ENCODE assay signal across 8 mouse cellular contexts in genomic region chr4:41313722-41314121, GRCm38 (mm10). TPM values are rescaled to one million over a fixed set of nuclear protein-coding genes. Genes with fewer than 3 reads are reported as not detected.
DNase-seq lines count a peak whose midpoint lies in the region; ATAC-seq and TF ChIP-seq lines count a peak whose summit lies in the region.

No protein-coding gene starts in this region.

- H3K27ac ChIP-seq in heart, embryonic 15.5 days, result peak overlapping the region; percentile 98
- no peak overlapping the region for H3K27ac ChIP-seq in forebrain, embryonic 12.5 days
- peak overlapping the region; percentile 97 for H3K27ac ChIP-seq in limb, embryonic 14.5 days (replicated peaks; ENCODE audit: low read depth, low read length)
- peak overlapping the region; percentile 98 for H3K27ac ChIP-seq in stomach, embryonic 15.5 days

- ATAC-seq in heart, embryonic 15.5 days (replicated peaks; ENCODE audit: insufficient number of reproducible peaks, insufficient read depth, low FRiP score, low read depth), result no peak
- no peak for ATAC-seq in G1E (ENCODE audit: extremely low read depth, insufficient number of reproducible peaks, low FRiP score, poor library complexity, severe bottlenecking)
- ATAC-seq in forebrain, embryonic 12.5 days (ENCODE audit: low FRiP score), result 0 out of 2 replicates have a peak, but pooled peaks have one; percentile 5
- no peak for ATAC-seq in limb, embryonic 14.5 days (ENCODE audit: low FRiP score, low read depth)
- no peak for ATAC-seq in stomach, embryonic 15.5 days (ENCODE audit: insufficient read depth, low FRiP score, low read depth)

- TF ChIP-seq CTCF in G1E (IDR thresholded peaks at IDR 0.05; ENCODE audit: low read depth, low read length), result no peak

- H3K27me3 ChIP-seq in heart, embryonic 15.5 days, result no peaks in the 10 kb centered on the region
- H3K27me3 ChIP-seq in G1E (ENCODE audit: insufficient read depth, low read length), result no peaks in the 10 kb centered on the region
- H3K27me3 ChIP-seq in forebrain, embryonic 12.5 days, result no peaks in the 10 kb centered on the region
- H3K27me3 ChIP-seq in limb, embryonic 14.5 days (ENCODE audit: control insufficient read depth, insufficient read depth, low read length), result no peaks in the 10 kb centered on the region
- no peaks in the 10 kb centered on the region for H3K27me3 ChIP-seq in stomach, embryonic 15.5 days (replicated peaks)

- peak overlapping the region; percentile 94 for H3K9ac ChIP-seq in heart, embryonic 15.5 days
- peak overlapping the region; percentile 97 for H3K9ac ChIP-seq in forebrain, embryonic 12.5 days
- peak overlapping the region; percentile 96 for H3K9ac ChIP-seq in limb, embryonic 14.5 days (ENCODE audit: low read depth, low read length, severe bottlenecking)
- H3K9ac ChIP-seq in stomach, embryonic 15.5 days, result peak overlapping the region; percentile 98

- peaks cover 21% of the 10 kb centered on the region for H3K4me1 ChIP-seq in heart, embryonic 15.5 days (replicated peaks)
- H3K4me1 ChIP-seq in G1E (ENCODE audit: insufficient read depth, low read depth, low read length), result peaks cover 40% of the 10 kb centered on the region
- peaks cover 21% of the 10 kb centered on the region for H3K4me1 ChIP-seq in forebrain, embryonic 12.5 days
- peaks cover 13% of the 10 kb centered on the region for H3K4me1 ChIP-seq in limb, embryonic 14.5 days (ENCODE audit: control insufficient read depth, insufficient read depth, low read length)
- peaks cover 16% of the 10 kb centered on the region for H3K4me1 ChIP-seq in stomach, embryonic 15.5 days

- peaks cover 38% of the 10 kb centered on the region for H3K36me3 ChIP-seq in heart, embryonic 15.5 days
- H3K36me3 ChIP-seq in G1E (replicated peaks), result peaks cover 51% of the 10 kb centered on the region
- H3K36me3 ChIP-seq in forebrain, embryonic 12.5 days (replicated peaks), result peaks cover 26% of the 10 kb centered on the region
- peaks cover 39% of the 10 kb centered on the region for H3K36me3 ChIP-seq in limb, embryonic 14.5 days (ENCODE audit: control insufficient read depth, insufficient read depth, low read length)
- H3K36me3 ChIP-seq in stomach, embryonic 15.5 days, result peaks cover 8% of the 10 kb centered on the region; the same call in 1 of the 2 replicates

- H3K9me3 ChIP-seq in heart, embryonic 15.5 days (replicated peaks), result no peaks in the 10 kb centered on the region
- H3K9me3 ChIP-seq in G1E (replicated peaks), result no peaks in the 10 kb centered on the region
- no peaks in the 10 kb centered on the region for H3K9me3 ChIP-seq in forebrain, embryonic 12.5 days
- H3K9me3 ChIP-seq in limb, embryonic 14.5 days (ENCODE audit: control insufficient read depth, low read length), result no peaks in the 10 kb centered on the region
- no peaks in the 10 kb centered on the region for H3K9me3 ChIP-seq in stomach, embryonic 15.5 days

- DNase-seq in heart, adult 9 months (ENCODE audit: low spot score in 2 of 2), result no peak
- DNase-seq in G1E (ENCODE audit: low spot score) (no peak), adipocyte (ENCODE audit: low spot score) (no peak)
- no peak for DNase-seq in limb, embryonic 14.5 days (ENCODE audit: low spot score)
- DNase-seq in frontal cortex, postnatal 25 days (ENCODE audit: low spot score in 2 of 2), result no peak

- H3K4me3 ChIP-seq in heart, embryonic 15.5 days, result peak overlapping the region; percentile 95
- peak overlapping the region; percentile 99 for H3K4me3 ChIP-seq in G1E (ENCODE audit: low read depth, low read length)
- peak overlapping the region; percentile 99 for H3K4me3 ChIP-seq in forebrain, embryonic 12.5 days (replicated peaks)
- peak overlapping the region; percentile 100 for H3K4me3 ChIP-seq in limb, embryonic 14.5 days (replicated peaks; ENCODE audit: low read length)
- peak overlapping the region; percentile 94 for H3K4me3 ChIP-seq in stomach, embryonic 15.5 days (replicated peaks)

- no peak for TF ChIP-seq POLR2A in limb, embryonic 14.5 days (IDR thresholded peaks at IDR 0.05; ENCODE audit: borderline replicate concordance, extremely low read depth, insufficient read depth, insufficient read length)

- WGBS in heart, embryonic 15.5 days, result 11% methylated on average over 14 of the region's 14 CpGs
- 21% methylated on average over 14 of the region's 14 CpGs for WGBS in forebrain, embryonic 12.5 days
- WGBS in limb, embryonic 14.5 days, result 17% methylated on average over 14 of the region's 14 CpGs
- 7% methylated on average over 14 of the region's 14 CpGs for WGBS in stomach, embryonic 15.5 days

- peak overlapping the region; percentile 73 for H3K4me2 ChIP-seq in heart, embryonic 15.5 days
- H3K4me2 ChIP-seq in forebrain, embryonic 12.5 days, result peak overlapping the region; percentile 69
- peak overlapping the region; percentile 83 for H3K4me2 ChIP-seq in limb, embryonic 14.5 days (replicated peaks; ENCODE audit: low read depth, low read length, severe bottlenecking)
- H3K4me2 ChIP-seq in stomach, embryonic 15.5 days, result peak overlapping the region; percentile 77

RNA-seq across cellular contexts. Expression of gene Dcaf12, which starts 1.0 kb away (rescaled TPM):
- 50.2 and 57.2 TPM in 2 replicates for polyA plus RNA-seq in heart, embryonic 15.5 days (2015; fragmentation: Nextera tagmentation; extraction: Ambion mirVana)
- total RNA-seq in G1E (2014; fragmentation: Nextera tagmentation) (45.1 and 52.4 TPM in 2 replicates), G1E (2017) (39.1 and 41.8 TPM in 2 replicates)
- 49.2 and 50.8 TPM in 2 replicates for polyA plus RNA-seq in G1E (2012)
- 70.9 and 78.6 TPM in 2 replicates for polyA plus RNA-seq in forebrain, embryonic 12.5 days (2016; fragmentation: Nextera tagmentation; extraction: Ambion mirVana)
- 35.4 and 41.0 TPM in 2 replicates for polyA plus RNA-seq in limb, embryonic 14.5 days (2012; rRNA removed)
- 42.4 and 43.4 TPM in 2 replicates for polyA plus RNA-seq in limb, embryonic 14.5 days (2014; fragmentation: Nextera tagmentation; extraction: Ambion mirVana)
- 56.2 and 58.7 TPM in 2 replicates for polyA plus RNA-seq in stomach, embryonic 15.5 days (2015; fragmentation: Nextera tagmentation; extraction: Ambion mirVana)

RNA-seq across cellular contexts. Expression of gene Ubap1, which starts 35.1 kb away (rescaled TPM):
- polyA plus RNA-seq in heart, embryonic 15.5 days (2015; fragmentation: Nextera tagmentation; extraction: Ambion mirVana), result 43.4 and 45.7 TPM in 2 replicates
- total RNA-seq in G1E (2014; fragmentation: Nextera tagmentation) (25.1 and 39.2 TPM in 2 replicates), G1E (2017) (27.5 and 30.4 TPM in 2 replicates)
- 18.3 and 19.0 TPM in 2 replicates for polyA plus RNA-seq in G1E (2012)
- 79.7 and 80.4 TPM in 2 replicates for polyA plus RNA-seq in forebrain, embryonic 12.5 days (2016; fragmentation: Nextera tagmentation; extraction: Ambion mirVana)
- polyA plus RNA-seq in limb, embryonic 14.5 days (2012; rRNA removed), result 34.9 and 48.3 TPM in 2 replicates
- polyA plus RNA-seq in limb, embryonic 14.5 days (2014; fragmentation: Nextera tagmentation; extraction: Ambion mirVana), result 48.9 and 51.4 TPM in 2 replicates
- 48.9 and 49.5 TPM in 2 replicates for polyA plus RNA-seq in stomach, embryonic 15.5 days (2015; fragmentation: Nextera tagmentation; extraction: Ambion mirVana)

RNA-seq across cellular contexts. Expression of gene Ubap2, which starts 38.8 kb away (rescaled TPM):
- polyA plus RNA-seq in heart, embryonic 15.5 days (2015; fragmentation: Nextera tagmentation; extraction: Ambion mirVana), result 47.0 and 58.1 TPM in 2 replicates
- total RNA-seq in G1E (2014; fragmentation: Nextera tagmentation) (116 and 135 TPM in 2 replicates), G1E (2017) (12.0 and 14.3 TPM in 2 replicates)
- polyA plus RNA-seq in G1E (2012), result 552 and 920 TPM in 2 replicates
- 82.6 and 97.6 TPM in 2 replicates for polyA plus RNA-seq in forebrain, embryonic 12.5 days (2016; fragmentation: Nextera tagmentation; extraction: Ambion mirVana)
- polyA plus RNA-seq in limb, embryonic 14.5 days (2012; rRNA removed), result 71.3 and 99.1 TPM in 2 replicates
- 57.5 and 61.2 TPM in 2 replicates for polyA plus RNA-seq in limb, embryonic 14.5 days (2014; fragmentation: Nextera tagmentation; extraction: Ambion mirVana)
- polyA plus RNA-seq in stomach, embryonic 15.5 days (2015; fragmentation: Nextera tagmentation; extraction: Ambion mirVana), result 54.3 and 55.7 TPM in 2 replicates
